Mouse (Mus musculus) kidney, postnatal 10 days (tissue): ENCODE measurements around the gene Nlk.
A peak's percentile ranks its signal among the peaks of the same experiment; 100 is the strongest.

Experiments
- DNase-seq: peaks from one replicate; pipeline ENCODE4 v3.0.0; 2021; ENCODE audit warnings: mixed read lengths

Gene Nlk

DNA sequence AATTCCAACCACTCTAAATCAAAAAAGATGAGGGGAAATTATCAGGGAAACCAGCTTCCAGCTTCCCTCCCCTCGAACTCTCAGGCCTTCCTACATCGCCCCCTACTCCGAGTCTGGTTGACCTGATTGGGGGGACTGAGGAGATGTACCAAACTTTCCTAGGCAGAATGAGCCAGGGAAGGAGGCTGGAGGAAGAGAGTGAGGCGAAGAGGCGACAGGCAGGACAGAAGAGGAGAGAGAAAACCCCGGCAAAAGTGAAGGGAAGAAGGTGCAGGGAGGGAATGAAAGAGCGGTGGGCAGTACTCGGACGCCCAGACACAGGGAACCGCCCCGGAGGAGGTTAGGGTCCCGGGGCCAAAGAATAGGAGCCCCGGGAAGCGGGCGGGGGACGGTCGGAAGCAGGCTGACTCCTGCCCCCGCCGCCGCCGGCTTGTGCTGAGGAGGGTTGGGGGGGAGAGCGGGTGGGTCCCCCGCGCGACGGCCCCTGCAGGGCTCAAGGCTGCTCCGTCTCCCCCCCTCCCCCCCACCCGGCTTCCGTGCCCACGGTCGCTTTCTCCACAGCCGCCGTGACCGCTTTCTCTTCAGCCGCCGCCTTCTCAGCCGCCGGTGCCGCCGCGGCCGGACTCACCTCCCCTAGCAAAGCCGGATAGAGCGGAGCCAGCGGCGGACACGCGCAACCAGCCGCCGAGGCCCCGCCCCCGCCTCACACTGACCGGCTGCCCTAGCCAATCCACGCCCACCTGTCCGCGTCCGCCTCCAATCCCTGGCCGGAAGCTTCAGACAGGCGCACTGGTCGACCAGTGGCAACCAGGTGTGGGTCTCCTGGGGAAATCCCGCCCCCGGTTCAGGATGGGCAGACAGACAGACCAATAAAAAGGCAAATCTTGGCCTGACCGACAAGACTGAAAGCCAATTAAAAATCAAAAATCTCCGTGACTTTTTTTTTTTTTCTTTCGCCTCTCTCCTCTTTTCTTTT lies at the start of gene Nlk:
Gene Nlk (minus strand): TSS at position 597 of the 976 bp plus-strand sequence.
- DNase-seq: peak; percentile 100

DNA sequence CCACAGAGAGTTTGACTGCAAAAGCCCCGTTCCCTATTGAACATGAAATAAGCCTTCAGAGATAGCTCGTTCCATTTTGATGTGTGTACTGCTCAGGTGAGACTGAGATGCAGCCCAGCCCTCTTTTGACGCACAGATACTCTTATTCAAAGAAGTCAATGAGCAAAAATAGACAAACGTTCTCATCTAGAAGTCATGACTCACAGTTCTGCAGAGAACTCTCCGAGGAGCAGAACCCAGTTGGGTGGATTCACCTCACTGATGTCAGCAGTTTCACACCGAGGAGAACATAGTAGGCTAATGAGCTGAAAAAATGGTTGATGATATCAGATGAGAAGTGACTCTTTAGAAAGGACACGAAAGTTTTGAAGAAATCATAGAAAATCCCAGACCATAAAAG lies 49.1 kb upstream of the Nlk start:
- no peak for DNase-seq

DNA sequence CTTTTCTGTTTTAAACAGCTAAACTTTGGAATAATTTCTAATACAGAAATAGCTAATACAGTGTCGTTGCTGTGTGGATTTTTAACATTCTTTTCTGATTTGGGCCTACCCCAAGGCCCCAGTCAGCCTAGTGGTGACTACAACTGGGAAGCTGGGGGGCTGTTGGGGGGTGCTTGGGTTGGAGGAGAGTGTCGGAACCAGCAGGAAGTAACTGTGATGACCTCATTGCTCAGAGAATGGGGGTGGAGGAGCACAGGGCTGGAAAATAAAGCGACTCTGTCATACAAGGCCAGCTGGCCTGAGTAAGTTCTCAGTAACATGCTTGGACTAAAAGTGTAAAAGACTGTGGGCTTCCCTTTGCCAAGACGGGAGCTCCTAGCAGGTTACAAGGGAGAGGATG lies 48.3 kb upstream of the Nlk start:
- peak; percentile 57 for DNase-seq

DNA sequence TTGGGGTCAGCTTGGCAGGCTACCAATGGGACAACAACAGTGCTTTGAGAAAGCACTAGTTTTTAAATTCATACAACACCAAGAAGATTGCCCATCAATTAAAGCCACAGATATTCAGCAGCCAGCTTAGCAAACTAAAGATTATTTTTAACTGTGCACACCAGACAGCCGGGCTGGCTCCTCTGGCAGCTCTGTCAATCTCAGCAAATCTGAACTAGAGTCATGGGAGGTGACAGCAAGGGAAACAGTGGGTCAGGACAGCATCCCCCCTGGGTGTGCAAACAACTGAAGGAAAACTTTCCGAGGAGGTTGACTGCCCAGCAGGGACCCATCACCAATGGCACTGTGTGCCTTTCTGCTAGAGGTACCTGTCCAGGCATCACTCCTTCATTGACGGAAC lies 45.3 kb upstream of the Nlk start:
- no peak for DNase-seq

DNA sequence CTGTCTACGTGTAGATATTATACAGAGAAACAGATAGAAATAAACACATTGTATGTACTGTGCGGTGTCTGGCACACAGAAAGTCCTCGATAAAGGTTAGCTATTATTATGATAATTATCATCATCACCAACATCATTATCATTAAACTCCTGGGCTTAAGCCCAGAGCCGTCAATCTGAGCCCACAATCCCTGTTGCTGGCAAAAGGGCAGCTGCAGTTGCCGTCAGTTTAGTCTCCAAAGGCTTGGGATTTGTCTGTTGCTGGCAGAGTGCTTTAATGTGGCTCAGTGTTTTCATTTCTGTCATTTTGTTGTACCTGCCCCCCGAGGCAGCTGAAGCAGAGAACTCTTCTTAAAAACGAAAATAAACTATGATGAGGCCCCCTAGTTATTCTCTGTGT lies 44.8 kb upstream of the Nlk start:
- DNase-seq: no peak

DNA sequence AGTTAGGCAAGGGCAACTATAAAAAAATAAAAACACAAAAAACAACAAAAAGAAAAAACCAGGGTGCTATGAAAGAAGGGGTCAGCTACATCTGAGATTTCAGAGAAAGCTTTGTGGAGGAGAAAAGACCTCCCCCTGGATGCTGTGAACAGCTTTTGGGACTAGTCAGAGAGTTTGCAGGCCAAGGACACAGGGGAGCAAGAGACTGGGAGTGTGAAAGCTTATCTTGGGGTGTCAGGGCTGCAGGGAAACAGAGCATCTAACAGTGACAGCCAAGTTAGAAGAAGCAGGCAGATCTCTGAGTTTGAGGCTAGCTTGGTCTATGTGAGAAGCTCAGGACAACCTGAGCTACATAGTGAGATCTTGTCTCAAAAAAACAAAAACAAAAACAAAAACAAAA lies 42.2 kb upstream of the Nlk start:
- DNase-seq: no peak

DNA sequence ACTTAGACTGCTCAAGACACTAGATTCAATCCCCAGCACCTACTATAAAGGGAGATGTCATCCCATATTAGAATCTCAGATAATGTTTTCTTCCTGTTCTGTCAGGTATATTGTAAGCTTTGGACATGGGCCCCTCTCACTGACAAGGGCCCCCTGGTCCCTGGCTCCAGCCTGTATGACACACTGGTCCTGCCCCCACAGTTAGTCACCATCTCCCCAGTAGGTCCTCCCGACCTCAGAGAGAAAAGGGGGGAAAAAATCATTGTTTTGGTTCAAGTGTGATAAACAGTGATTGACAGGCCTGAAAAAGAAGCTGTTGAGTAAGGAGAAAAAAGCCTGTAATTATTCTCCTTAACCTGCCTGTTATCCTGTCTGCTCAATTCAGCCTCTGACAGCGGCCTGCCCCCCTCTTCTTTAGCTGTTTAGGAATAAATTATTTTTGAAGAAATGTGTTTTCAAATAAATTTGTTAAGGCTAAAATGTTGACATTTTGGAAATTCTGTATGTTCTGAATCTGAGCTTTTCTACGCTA lies 39.8 kb upstream of the Nlk start:
- no peak for DNase-seq

DNA sequence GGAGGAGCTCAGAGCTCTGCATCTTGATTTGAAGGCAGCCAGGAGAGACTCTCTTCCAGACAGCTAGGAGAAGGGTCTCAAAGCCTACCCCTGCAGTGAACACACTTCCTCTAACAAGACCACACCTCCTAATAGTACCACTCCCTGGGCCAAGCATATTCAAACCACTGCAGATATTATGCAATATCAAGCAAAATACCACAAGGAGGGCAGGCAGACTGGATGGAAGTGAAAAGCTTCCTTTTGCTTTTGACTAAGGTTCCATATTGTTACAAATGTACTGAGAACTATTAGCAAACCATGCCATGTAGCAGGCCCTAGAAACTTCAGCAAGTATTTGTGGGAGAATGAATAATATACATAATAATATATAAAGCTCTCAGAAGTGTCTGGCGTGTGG lies 38.0 kb upstream of the Nlk start:
- DNase-seq: no peak

DNA sequence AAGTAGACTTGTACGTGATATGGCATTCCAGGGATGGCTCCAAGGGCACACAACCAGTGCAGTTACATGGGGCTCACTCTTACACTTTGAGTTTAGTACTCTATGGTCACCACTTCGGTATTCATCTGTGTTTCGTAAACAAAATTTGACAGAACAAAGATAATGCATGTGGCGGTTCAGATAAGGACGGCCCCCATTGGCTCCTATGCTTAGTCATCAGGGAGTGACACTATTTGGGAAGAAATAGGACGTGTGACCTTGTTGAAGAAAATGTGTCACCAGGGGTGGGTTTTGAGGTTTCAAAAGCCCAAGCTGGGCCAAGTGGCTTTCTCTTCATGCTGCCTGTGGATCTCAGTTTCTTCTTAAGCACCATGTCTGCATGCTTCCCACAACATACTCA lies 35.4 kb upstream of the Nlk start:
- DNase-seq: no peak

DNA sequence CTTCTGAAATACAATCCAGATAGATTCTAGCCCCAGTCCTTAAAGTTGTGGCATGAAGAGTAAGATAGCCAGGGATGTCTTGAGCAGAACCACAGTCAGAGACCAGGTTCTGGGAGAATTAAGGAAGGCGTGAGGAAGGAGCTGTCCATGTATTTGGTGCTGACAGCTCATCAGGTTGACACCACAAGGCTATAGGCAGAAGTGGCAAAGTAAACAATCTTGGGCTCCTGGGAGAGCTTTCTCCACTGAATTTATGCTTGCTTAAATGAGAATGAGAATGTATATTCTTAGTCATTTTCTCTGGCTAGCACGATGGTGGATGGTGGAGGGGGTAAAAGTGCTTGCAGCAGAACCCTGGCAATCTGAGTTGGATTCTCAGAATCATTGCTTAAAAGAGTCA lies 33.7 kb upstream of the Nlk start:
- peak; percentile 48 for DNase-seq

DNA sequence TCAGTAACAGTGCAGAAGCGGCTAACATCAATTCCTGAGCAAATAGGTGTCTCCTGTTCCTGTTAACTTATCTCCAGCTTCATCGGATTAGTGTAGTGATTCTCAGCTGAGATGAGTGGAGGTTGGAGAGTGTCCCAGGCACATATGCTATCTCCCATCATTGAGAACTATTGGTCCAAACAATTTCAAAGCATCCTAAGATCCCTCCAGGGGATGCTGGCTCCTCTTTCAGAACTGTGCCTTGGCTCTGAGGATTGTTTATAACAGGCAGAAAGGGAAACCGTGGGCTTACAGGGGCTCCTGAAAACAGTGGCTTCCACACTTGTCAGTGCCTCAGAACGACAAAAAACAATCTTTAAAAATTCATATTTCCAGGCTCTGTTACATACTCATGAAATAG lies 30.9 kb upstream of the Nlk start:
- DNase-seq: no peak

DNA sequence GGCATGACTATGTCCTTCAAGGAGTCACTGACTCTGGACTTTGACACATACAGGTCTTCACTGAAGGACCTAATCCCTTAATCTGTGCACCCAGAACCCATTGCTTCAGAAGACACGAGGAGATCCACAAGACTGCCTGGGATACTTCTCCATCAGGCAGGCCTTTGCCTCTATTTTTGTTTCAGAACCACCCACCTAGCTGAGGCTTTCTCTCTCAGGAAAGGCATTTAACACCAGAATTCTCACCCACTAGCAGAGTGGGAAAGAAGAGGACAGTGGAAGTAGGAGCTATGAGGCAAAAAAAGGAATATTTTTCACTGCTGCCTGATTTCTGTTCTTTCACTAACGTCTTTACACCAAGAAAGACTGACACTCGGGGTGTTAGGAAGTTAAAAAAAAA lies 29.2 kb upstream of the Nlk start:
- DNase-seq: no peak

DNA sequence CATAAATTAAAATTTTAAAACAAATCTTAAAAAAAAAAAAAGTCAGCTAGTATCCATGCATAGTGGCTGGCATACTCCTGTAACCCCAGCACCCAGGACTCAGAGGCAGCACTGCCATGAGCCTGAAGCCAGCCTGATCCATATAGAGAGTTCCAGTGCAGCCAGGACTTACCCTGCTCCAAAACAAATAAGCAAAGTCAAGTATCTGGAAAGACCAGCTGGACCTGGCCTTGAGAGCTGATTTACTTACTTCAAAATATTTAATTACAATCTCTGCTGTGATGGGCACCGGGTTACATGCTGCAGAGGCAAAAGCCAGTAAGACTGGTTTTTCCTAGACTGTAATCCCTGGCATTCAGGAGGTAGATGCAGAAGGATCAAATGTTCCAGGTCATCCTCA lies 27.6 kb upstream of the Nlk start:
- DNase-seq: no peak

DNA sequence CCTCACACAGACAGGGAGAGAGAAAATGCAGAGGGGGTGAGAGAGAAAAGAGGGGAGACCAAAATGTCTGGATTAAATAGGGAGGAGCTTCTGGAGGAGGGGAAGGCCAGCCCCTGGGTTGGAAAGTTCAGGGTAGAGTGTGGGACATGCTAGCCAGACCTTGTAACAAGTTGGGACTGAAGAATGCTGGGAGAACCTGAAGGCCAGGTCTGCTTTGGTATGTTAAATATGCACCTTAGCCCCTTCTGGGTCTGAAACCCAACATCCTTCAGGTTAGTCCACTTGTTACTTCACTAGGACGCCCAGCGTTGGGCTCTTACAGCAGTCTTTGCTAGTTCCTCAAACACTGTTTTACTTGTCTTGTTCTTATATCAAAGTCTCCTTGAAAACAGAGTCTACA lies 24.2 kb upstream of the Nlk start:
- DNase-seq: no peak

DNA sequence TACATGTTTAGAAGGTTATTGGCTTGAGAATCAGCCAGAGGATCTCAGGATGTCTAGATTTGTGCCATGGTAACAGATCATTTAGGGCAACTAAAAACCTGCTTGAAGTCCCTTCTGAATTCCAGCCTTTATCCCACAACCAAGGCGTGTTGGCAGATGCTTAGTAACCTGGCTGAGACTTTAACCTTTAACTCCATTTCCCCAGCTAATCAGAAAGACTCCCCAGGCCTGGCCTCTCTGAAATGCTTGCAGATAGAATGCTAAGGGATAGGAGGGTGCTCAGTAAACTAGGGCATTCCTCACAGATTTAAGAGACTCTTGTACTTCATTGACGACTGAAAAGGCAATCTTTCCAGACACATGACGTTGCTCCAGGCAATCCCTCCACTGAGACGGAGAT lies 20.5 kb upstream of the Nlk start:
- no peak for DNase-seq

DNA sequence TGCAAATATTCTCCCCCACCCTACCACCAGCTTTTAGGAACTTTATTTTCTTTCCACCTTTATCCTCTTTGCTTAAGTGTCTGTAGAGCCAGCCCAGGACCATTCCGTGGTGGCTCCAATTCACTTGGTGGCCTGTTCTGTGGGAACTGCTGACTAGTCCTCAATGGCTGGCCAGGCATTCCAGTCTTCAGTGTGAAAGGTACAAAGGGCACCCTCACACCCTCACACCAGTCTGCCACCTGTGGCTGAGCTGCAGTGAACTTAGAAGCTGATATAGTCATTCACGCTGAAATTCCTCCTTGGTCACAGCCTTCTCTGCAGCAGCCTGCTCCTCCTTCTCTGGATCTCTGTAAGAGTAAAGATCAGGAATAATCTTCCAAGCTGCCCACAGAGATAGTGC lies 11.5 kb upstream of the Nlk start:
- DNase-seq: peak; percentile 27

DNA sequence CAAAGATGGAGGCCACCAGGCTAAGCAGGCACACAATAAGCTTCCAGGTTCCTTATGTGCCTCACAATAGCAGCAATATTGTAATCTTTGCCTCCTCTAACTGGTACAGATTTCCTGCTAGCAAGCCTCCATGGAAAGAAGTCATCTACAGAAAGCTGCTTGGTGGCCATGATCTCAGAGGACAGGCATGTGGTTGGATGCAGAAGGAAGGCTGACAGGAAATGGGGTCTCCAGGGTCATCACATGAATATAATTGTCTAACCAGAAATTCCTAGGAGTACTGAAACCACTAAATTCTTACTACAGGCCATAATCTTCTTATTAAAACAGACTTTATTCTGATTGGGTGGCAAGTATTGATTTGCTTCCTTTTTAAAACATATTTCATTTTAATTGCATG lies 8.9 kb upstream of the Nlk start:
- DNase-seq: peak; percentile 53

DNA sequence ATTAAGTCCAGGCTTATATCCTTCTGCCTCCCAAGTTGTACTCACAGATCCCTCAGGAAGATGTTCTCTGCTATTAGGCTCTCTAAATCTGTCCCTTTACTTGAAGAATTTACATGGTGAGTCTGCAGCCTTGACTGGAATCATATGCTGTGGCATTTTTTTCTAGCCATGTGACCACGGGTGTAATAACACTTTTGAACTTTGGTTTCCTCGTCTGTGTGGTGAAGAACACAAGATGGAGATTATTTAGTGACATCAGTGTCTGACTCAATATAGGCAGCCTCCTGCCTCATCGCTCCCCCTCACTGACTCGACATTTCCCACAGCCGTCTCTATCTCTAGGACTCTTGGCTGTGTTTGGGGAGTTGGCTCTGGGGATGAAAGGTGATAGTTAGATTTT lies 5.9 kb upstream of the Nlk start:
- no peak for DNase-seq

DNA sequence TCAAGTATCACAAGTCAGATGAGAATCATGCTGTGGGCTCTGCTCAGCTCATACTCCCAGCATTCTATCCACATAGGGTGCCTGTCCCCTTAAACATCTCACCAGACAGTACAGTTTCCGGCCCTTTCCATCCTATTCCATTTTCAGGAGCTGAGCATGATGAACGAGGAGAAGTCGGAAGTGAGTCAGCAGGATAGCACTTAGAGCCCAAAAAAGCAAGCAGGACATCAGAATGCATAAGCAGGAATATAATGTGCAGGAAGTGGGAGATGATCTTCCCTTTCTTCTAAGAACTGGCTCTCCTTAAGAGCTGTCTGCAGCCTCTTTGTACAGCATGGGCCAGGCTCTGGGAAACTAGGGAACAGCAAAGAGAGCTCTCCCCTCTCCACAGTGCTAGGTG lies 5.1 kb upstream of the Nlk start:
- DNase-seq: no peak

DNA sequence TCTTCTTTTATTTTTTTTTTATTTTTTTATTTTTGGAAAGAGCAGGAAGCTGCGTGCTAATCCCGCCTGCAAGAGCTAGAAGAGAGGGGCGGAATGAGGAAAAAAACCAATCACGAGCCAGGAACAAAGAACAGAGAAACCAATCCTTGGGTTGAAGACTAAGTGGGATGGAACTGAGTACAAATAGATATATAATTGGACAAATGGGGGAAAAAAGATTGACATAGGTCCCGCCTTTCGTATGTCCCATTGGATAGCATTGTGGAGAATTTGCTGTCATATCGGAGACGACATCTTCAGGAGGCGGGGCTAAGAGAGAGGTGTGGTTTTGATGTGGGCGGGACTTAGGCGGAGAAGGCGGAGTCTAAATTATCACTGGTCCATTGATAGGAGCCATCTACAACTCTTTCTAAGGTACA lies 589 bp upstream of the Nlk start:
- DNase-seq: peak; percentile 92

DNA sequence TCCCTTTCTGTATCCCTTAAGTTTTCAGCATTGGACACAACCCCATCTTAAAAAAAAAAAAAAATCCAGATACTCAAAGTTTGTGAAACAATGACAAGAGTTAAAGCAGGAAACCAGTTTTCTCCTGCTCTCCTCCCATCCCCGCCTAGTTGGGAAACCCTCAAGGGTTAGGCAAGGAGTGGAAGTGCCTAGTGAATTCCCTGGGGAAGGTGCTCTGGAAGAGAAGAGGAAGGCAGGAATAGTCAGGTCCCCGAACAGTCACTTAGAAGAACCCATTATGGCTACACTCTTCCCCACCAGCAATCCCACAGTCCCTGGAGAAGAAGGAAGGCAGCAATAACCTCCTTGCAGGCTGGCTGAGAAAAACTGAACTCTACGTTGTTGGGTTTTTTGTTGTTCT lies 2.9 kb downstream of the Nlk start:
- no peak for DNase-seq

DNA sequence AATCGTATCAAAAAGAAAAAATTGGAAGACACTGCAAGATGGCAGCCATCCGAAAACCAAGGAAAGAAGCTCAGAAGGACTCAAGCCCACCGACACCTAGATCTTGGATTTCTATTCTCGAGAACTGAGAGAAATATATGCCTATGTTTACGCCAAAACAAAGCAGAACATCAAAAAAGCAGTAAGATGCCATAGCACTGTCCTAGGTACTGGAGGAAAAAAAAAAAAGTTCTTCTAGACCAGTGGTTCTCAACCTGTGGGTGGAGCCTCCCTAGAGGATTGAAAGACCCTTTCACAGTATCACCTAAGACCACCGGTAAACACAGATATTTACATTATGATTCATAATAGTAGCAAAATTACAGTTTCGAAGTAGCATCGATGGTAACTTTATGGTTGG lies 3.9 kb downstream of the Nlk start:
- no peak for DNase-seq

DNA sequence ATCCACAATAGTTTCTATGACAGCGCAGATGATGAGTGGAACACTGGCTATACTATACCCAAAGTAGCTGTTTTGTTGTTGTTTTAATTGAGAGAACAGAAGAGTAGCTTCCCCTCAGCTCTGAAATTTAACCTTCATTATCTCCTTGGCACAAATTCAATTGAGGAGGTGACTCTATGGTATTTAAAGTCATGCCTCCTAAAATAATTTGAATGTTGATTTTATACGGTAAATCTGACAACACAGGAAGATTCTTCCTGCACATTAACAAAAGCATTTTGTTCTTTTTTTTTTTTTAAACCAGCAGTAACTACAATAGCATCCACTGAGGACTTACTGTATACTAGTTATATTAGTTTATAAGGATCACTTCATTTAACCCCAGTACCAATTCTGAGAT lies 6.0 kb downstream of the Nlk start:
- DNase-seq: no peak

DNA sequence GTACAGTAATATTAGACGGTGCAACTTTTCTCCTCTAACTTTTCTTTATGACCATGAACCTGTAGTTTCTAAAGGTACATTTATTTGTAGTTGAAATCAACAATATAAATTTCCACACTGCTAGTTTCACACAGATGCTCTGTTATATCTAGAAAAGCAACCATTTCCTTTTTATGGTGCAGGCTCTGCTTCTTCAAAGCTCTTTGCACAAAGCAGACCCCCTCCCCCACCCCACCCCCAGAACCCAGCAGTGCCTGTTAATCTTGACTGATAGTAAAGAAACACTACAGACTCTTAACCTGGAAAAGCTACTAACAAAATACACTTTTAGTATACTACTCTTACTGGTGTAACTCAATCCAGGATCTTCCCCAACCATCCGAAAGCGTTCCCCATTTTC lies 6.6 kb downstream of the Nlk start:
- DNase-seq: no peak

DNA sequence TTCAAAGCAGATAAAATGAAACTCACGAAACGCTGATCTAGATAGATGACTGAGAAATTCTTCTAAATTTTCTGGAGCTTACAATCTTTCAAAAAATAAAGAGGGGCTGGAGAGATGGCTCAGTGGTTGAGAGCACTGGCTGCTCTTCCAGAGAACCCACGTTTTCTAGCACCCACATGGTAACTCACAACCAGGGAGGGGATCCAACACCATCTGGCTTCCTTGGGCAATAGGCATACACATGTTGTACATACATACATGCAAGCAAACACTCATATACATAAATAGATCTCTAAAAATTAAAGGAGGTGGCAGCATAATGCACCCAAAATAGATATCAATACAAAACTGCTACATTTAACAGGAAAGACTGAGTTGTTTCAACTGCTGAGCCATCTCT lies 16.1 kb downstream of the Nlk start:
- no peak for DNase-seq
